In genomic region chr10:119065974-119066373, GRCm38 (mm10) we compare ENCODE assay signal across 8 mouse cellular contexts.
DNase-seq lines count a peak whose midpoint lies in the region; ATAC-seq and TF ChIP-seq lines count a peak whose summit lies in the region.

No protein-coding gene starts in this region.

- WGBS in small intestine, adult 2 months: 14% methylated on average over 8 of the region's 8 CpGs

- ATAC-seq in cerebellum, adult (ENCODE audit: insufficient number of reproducible peaks, low FRiP score, low TSS enrichment): no peak
- peak; percentile 30; the same call in 1 of the 2 replicates for ATAC-seq in megakaryocyte-erythroid progenitor cell, adult 5-6 weeks (replicated peaks; ENCODE audit: low FRiP score, low TSS enrichment, poor library complexity, severe bottlenecking)

- no peaks in the 10 kb centered on the region for H3K27me3 ChIP-seq in small intestine, adult 2 months (ENCODE audit: control insufficient read depth, insufficient read depth, low read length)

- DNase-seq in cerebellum, adult 11 months: peak; percentile 20
- DNase-seq in MEL-GATA-1-ER (ENCODE audit: extremely low read depth, low read depth): peak; percentile 68
- DNase-seq in cerebellum, postnatal 4 days (ENCODE audit: low spot score in 2 of 2): peak; percentile 57 to 62
- DNase-seq in gastrocnemius, postnatal 4 days (ENCODE audit: low spot score in 2 of 2): peak; percentile 43 to 68
- DNase-seq in layer of hippocampus, postnatal 10 days (ENCODE audit: low spot score in 2 of 2): peak; percentile 68 to 76

- no peak overlapping the region for H3K4me3 ChIP-seq in small intestine, adult 2 months (ENCODE audit: low read depth, low read length)

- H3K4me1 ChIP-seq in small intestine, adult 2 months (ENCODE audit: control insufficient read depth, insufficient read depth, insufficient read length, low read length): peaks cover 20% of the 10 kb centered on the region

- TF ChIP-seq POLR2A in small intestine, adult 2 months (IDR thresholded peaks at IDR 0.05; ENCODE audit: low read depth, low read length): no peak

- no peaks in the 10 kb centered on the region for H3K36me3 ChIP-seq in small intestine, adult 2 months (ENCODE audit: control insufficient read depth, insufficient read depth, low read length)

- peak; percentile 72; the same call in 1 of the 2 replicates for TF ChIP-seq CTCF in small intestine, adult 2 months (IDR thresholded peaks at IDR 0.05; ENCODE audit: extremely low read depth, insufficient read length, insufficient replicate concordance, low read depth, low read length)

- H3K27ac ChIP-seq in small intestine, adult 2 months (ENCODE audit: insufficient read depth, low read depth, low read length): no peak overlapping the region

Comparison
In these comparisons a context has a peak if more than half of its experiments do, and no peak if none do; other contexts are left out.
1. DNase-seq: peak in every context shown above with its lines; median percentile 72 in layer of hippocampus, postnatal 10 days; 68 in MEL-GATA-1-ER; 60 in cerebellum, postnatal 4 days; 56 in gastrocnemius, postnatal 4 days; 20 in cerebellum, adult 11 months.